Mouse (Mus musculus) CH12.LX (cell line): ENCODE measurements around the gene Lpar6. TPM values are rescaled to one million over a fixed set of nuclear protein-coding genes. Genes with fewer than 3 reads are reported as not detected.

ENCODE experiments used
- DNase-seq: peaks from one replicate; pipeline ENCODE4 v3.0.0-alpha.2; 2013; ENCODE audit errors: extremely low read depth
- H3K27ac ChIP-seq: 2 replicates; pipeline ENCODE4 v1.5.1; 2012; ENCODE audit warnings: low read depth, mild to moderate bottlenecking, control low read depth, moderate library complexity; ENCODE audit not compliant: insufficient read depth
- H3K27me3 ChIP-seq: replicated peaks from 2 replicates; pipeline ENCODE3; 2012; ENCODE audit warnings: inconsistent platforms
- H3K36me3 ChIP-seq, 2 experiments: replicated peaks in 1 of 2; 2 replicates each; pipeline versions ENCODE3 to v1.6.1; 2012; ENCODE audit warnings: inconsistent platforms in 1 of 2, low read length in 1 of 2, mild to moderate bottlenecking in 1 of 2, mixed read lengths in 1 of 2, moderate library complexity in 1 of 2; ENCODE audit not compliant: control insufficient read depth in 1 of 2, insufficient read depth in 1 of 2
- H3K4me1 ChIP-seq, 2 experiments: 2 replicates each; pipeline ENCODE4 v1.6.1; 2012; ENCODE audit warnings: inconsistent platforms in 1 of 2, moderate library complexity in 1 of 2; ENCODE audit not compliant: insufficient read depth in 2 of 2, control insufficient read depth in 1 of 2
- H3K4me2 ChIP-seq: 2 replicates; pipeline ENCODE4 v1.6.1; 2012; ENCODE audit warnings: low read depth, mild to moderate bottlenecking, control low read depth; ENCODE audit not compliant: poor library complexity, insufficient read depth, severe bottlenecking
- H3K4me3 ChIP-seq, 3 experiments: fragments of 150-350 bp in 1 of 3; sonication (generic) in 1 of 3; replicated peaks in 1 of 3; 2 replicates each; pipeline versions ENCODE3 to v1.5.1; 2011 to 2012; ENCODE audit warnings: low read depth in 2 of 3, low read length in 2 of 3, mild to moderate bottlenecking in 2 of 3, moderate library complexity in 2 of 3, control low read depth in 1 of 3, improper control_type of control experiment in 1 of 3, inconsistent platforms in 1 of 3, mixed read lengths in 1 of 3; ENCODE audit not compliant: poor library complexity in 1 of 3
- H3K79me2 ChIP-seq: replicated peaks from 2 replicates; pipeline ENCODE4 v1.6.1; 2012; ENCODE audit warnings: mild to moderate bottlenecking, moderate library complexity; ENCODE audit not compliant: control insufficient read depth, poor library complexity, insufficient read depth, severe bottlenecking; ENCODE audit errors: extremely low read depth
- H3K9ac ChIP-seq: 2 replicates; pipeline ENCODE4 v1.6.1; 2012; ENCODE audit warnings: low read depth, mild to moderate bottlenecking, control low read depth, moderate library complexity; ENCODE audit not compliant: insufficient read depth
- H3K9me3 ChIP-seq: replicated peaks from 2 replicates; pipeline ENCODE3; 2012; ENCODE audit warnings: low read length, inconsistent platforms, mixed read lengths
- CHD1 ChIP-seq: IDR thresholded peaks from 2 replicates; pipeline ENCODE4 v1.6.1; 2012; ENCODE audit warnings: low read depth, low read length, improper control_type of control experiment, inconsistent platforms
- CHD2 ChIP-seq: IDR thresholded peaks from 2 replicates; pipeline ENCODE4 v1.6.1; 2011; ENCODE audit warnings: low read length, improper control_type of control experiment
- E2F4 ChIP-seq: IDR thresholded peaks from 2 replicates; pipeline ENCODE4 v1.6.1; 2011; ENCODE audit warnings: low read depth, low read length, improper control_type of control experiment; ENCODE audit not compliant: insufficient replicate concordance
- ELF1 ChIP-seq: IDR thresholded peaks from 2 replicates; pipeline ENCODE4 v1.6.1; 2014; ENCODE audit warnings: low read depth, mild to moderate bottlenecking, inconsistent platforms, low read length, improper control_type of control experiment
- EP300 ChIP-seq: IDR thresholded peaks from 2 replicates; pipeline ENCODE4 v1.6.1; 2011; ENCODE audit warnings: low read length, improper control_type of control experiment
- ETS1 ChIP-seq: conservative IDR thresholded peaks from 2 replicates; pipeline ENCODE4 v1.6.1; 2012; ENCODE audit warnings: low read depth, mild to moderate bottlenecking, inconsistent platforms, low read length, improper control_type of control experiment, moderate library complexity
- GABPA ChIP-seq: IDR thresholded peaks from 2 replicates; pipeline ENCODE4 v1.6.1; 2012; ENCODE audit warnings: low read depth, low read length, improper control_type of control experiment, inconsistent platforms; ENCODE audit not compliant: insufficient replicate concordance
- JUN ChIP-seq: IDR thresholded peaks from 2 replicates; pipeline ENCODE4 v1.6.1; 2011; ENCODE audit warnings: low read depth, mild to moderate bottlenecking, low read length, improper control_type of control experiment, moderate library complexity; ENCODE audit not compliant: insufficient read depth
- MAZ ChIP-seq: IDR thresholded peaks from 2 replicates; pipeline ENCODE4 v1.6.1; 2012; ENCODE audit warnings: low read depth, mild to moderate bottlenecking, inconsistent platforms, low read length, improper control_type of control experiment, moderate library complexity
- MEF2A ChIP-seq: IDR thresholded peaks from 2 replicates; pipeline ENCODE4 v1.6.1; 2014; ENCODE audit warnings: low read depth, mild to moderate bottlenecking, inconsistent platforms, low read length, improper control_type of control experiment, borderline replicate concordance
- MXI1 ChIP-seq: IDR thresholded peaks from 2 replicates; pipeline ENCODE4 v1.6.1; 2011; ENCODE audit warnings: mild to moderate bottlenecking, low read depth, low read length, improper control_type of control experiment
- MYC ChIP-seq: IDR thresholded peaks from 2 replicates; pipeline ENCODE4 v1.6.1; 2011; ENCODE audit warnings: low read depth, mild to moderate bottlenecking, improper control_type of control experiment, low read length
- NELFE ChIP-seq: IDR thresholded peaks from 2 replicates; pipeline ENCODE4 v1.6.1; 2011; ENCODE audit warnings: low read depth, low read length, improper control_type of control experiment
- PAX5 ChIP-seq: IDR thresholded peaks from 2 replicates; pipeline ENCODE4 v1.6.1; 2012; ENCODE audit warnings: low read length, inconsistent platforms, mixed read lengths
- RAD21 ChIP-seq: IDR thresholded peaks from 2 replicates; pipeline ENCODE4 v1.6.1; 2011; ENCODE audit warnings: low read depth, mild to moderate bottlenecking, low read length, improper control_type of control experiment, moderate library complexity
- RCOR1 ChIP-seq: conservative IDR thresholded peaks from 2 replicates; pipeline ENCODE4 v1.6.1; 2012; ENCODE audit warnings: low read depth, mild to moderate bottlenecking, inconsistent platforms, low read length, improper control_type of control experiment
- SIN3A ChIP-seq: IDR thresholded peaks from 2 replicates; pipeline ENCODE4 v1.6.1; 2012; ENCODE audit warnings: low read length, improper control_type of control experiment, inconsistent platforms
- SMC3 ChIP-seq: IDR thresholded peaks from 2 replicates; pipeline ENCODE4 v1.6.1; 2011; ENCODE audit warnings: low read depth, low read length, improper control_type of control experiment
- TBP ChIP-seq: conservative IDR thresholded peaks from 2 replicates; pipeline ENCODE4 v1.6.1; 2011; ENCODE audit warnings: low read depth, low read length, improper control_type of control experiment
- TCF12 ChIP-seq: IDR thresholded peaks from 2 replicates; pipeline ENCODE4 v1.6.1; 2014; ENCODE audit warnings: low read depth, mild to moderate bottlenecking, inconsistent platforms, low read length, improper control_type of control experiment
- USF1 ChIP-seq: IDR thresholded peaks from 2 replicates; pipeline ENCODE4 v1.6.1; 2014; ENCODE audit warnings: low read depth, mild to moderate bottlenecking, inconsistent platforms, low read length, improper control_type of control experiment
- USF2 ChIP-seq: conservative IDR thresholded peaks from 2 replicates; pipeline ENCODE4 v1.6.1; 2011; ENCODE audit warnings: low read depth, low read length, improper control_type of control experiment
- ZC3H11A ChIP-seq: IDR thresholded peaks from 2 replicates; pipeline ENCODE4 v1.6.1; 2012; ENCODE audit warnings: low read depth, mild to moderate bottlenecking, inconsistent platforms, low read length, improper control_type of control experiment
- ZKSCAN1 ChIP-seq: IDR thresholded peaks from 2 replicates; pipeline ENCODE4 v1.6.1; 2012; ENCODE audit warnings: low read depth, inconsistent platforms, low read length, improper control_type of control experiment, borderline replicate concordance
- ZNF384 ChIP-seq: IDR thresholded peaks from 2 replicates; pipeline ENCODE4 v1.6.1; 2012; ENCODE audit warnings: low read depth, low read length, improper control_type of control experiment, inconsistent platforms
- dilution Hi-C: fragments of 300-500 bp; cut with MboI; formaldehyde crosslinking; loops from 2 replicates; pipeline ENCODE4 v1.14.3; 2020; ENCODE audit warnings: low sequenced_read_pairs; ENCODE audit not compliant: extremely low pct_unique_long_range_greater_than_20kb, extremely low pct_ligation_motif_present
- in situ Hi-C: fragments of 300-500 bp; cut with MboI; formaldehyde crosslinking; loops from 3 replicates; pipeline ENCODE4 v1.14.3; 2019; ENCODE audit warnings: low sequenced_read_pairs, low pct_ligation_motif_present, low pct_unique_long_range_greater_than_20kb, mixed read lengths
- polyA plus RNA-seq: library from polyadenylated mRNA; unstranded; fragments of >175 nt; gene quantifications from 2 replicates; pipeline ENCODE4 v1.2.1, GENCODE M21; 2012; ENCODE audit warnings: low read depth; ENCODE audit not compliant: insufficient read length
- total RNA-seq, 2 experiments: library from RNA; depleted of rRNA; stranded (reverse); fragments of 300-350 nt in 1 of 2; fragments of >200 nt in 1 of 2; gene quantifications; 2 replicates each; pipeline ENCODE4 v1.2.3; 2012 to 2014

Gene Lpar6
- total and polyA plus RNA-seq, 3 experiments, result 2.9 to 6.4 (median 3.2) TPM

DNA sequence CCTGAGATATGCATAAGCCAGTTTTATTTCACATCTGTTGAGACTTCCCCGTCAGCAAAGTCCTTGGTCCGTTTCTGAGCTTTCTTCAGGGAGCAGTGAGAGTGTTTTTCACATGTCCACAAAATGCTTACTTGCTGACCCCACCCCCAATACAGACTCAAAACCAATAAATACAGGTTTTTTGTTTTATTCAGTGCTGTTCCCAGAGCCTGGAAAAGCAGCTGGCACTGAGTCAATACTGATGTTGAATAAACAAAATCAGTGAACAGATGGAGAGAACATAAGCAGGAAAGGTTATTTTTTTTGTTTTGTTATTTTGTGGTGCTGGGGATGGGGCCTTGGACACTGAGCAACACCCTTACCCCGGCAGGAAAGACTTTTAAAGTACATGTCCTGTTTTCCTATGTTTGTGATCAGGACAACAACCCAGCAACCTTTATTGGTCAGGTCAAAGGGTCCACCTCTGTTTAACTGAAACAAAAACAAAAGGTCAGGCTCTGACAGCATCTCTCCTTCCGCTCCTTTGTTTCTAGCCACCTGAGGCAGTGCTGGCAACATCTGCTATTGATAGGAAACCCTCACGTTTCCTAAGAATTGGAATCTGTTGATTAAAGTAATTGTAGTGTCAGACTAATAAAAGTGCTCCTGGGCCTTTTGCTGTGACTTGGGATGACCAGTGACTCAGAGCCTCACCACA is 6.3 kb upstream of the Lpar6 start:
- peaks cover 0 to 5% of the 10 kb centered on the region in 2 experiments for H3K36me3 ChIP-seq
- H3K4me3 ChIP-seq, result no peak overlapping the region
- in situ Hi-C loops, result loop anchor here (10.0 kb wide), 2 partner anchors 57 to 97 kb away; no protein-coding TSS in a partner anchor
- no peak overlapping the region for H3K9ac ChIP-seq
- H3K27ac ChIP-seq, result no peak overlapping the region
- no peak for DNase-seq
- peaks cover 0 to 17% of the 10 kb centered on the region in 2 experiments; a peak in 2 of 4 replicates for H3K4me1 ChIP-seq
- H3K27me3 ChIP-seq, result no peaks in the 10 kb centered on the region
- no peak for TF ChIP-seq NELFE
- TF ChIP-seq USF2, result no peak
- TF ChIP-seq USF1, result no peak
- no peak for TF ChIP-seq MXI1
- TF ChIP-seq ELF1, result no peak
- no peak for TF ChIP-seq MEF2A
- no peak for TF ChIP-seq ZKSCAN1
- TF ChIP-seq RCOR1, result no peak
- no peak for TF ChIP-seq CHD1
- TF ChIP-seq TCF12, result no peak
- no peak for TF ChIP-seq ZNF384
- no peak for TF ChIP-seq JUN
- no peak for TF ChIP-seq E2F4
- no peak for TF ChIP-seq SMC3
- no peak for TF ChIP-seq MAZ
- no peak for TF ChIP-seq ETS1
- TF ChIP-seq PAX5, result no peak
- no peaks in the 10 kb centered on the region for H3K79me2 ChIP-seq
- H3K9me3 ChIP-seq, result peaks cover 2% of the 10 kb centered on the region
- no peak overlapping the region for H3K4me2 ChIP-seq
- dilution Hi-C loops, result no loop called here

DNA sequence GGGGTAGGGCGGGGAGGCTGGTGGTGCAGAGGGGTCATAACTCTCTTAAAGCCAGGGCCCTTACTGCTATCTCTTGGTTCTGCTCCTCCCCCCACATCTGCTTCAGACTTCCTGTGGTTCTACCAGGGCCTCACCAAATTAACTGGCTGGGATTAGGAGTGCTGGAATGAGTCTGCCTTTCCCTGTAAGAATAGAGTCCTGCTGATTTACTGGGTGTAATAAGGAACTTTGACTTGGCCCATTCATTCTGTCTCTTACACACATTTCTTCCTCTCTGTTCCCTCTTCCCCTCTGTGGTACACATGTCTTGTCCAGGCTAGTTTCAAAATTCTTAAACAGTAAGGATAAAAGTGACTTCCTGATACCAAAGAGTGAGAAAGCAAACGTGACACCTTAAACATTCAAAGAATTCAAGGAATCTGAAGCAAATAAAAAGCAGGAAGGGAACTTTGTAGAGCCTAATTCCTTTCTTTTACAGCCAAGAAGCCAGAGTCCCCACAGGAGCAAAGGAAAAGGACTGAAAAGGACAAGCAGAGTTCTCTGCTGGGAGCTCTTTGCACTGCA is 3.1 kb upstream of the Lpar6 start:
- TF ChIP-seq EP300, result no peak
- no peak for TF ChIP-seq TBP
- TF ChIP-seq RAD21, result no peak
- no peak for TF ChIP-seq ZC3H11A
- TF ChIP-seq CHD2, result no peak
- no peak for TF ChIP-seq USF1
- TF ChIP-seq MYC, result no peak
- no peak for TF ChIP-seq GABPA
- TF ChIP-seq MEF2A, result no peak
- no peak for TF ChIP-seq JUN
- no peak for TF ChIP-seq SIN3A
- no peak for TF ChIP-seq NELFE
- no peak for TF ChIP-seq ELF1
- TF ChIP-seq, all 38 proteins: peak for 0
- Histone ChIP-seq H3K4me1 (peaks cover 0 to 23% of the 10 kb centered on the region in 2 experiments; a peak in 2 of 4 replicates), H3K27me3 (no peaks in the 10 kb centered on the region), H3K4me3 (no peak overlapping the region), H3K27ac (no peak overlapping the region), H3K36me3 (peaks cover 0 to 5% of the 10 kb centered on the region in 2 experiments), H3K9ac (no peak overlapping the region), H3K4me2 (no peak overlapping the region), H3K79me2 (peaks cover 3% of the 10 kb centered on the region), H3K9me3 (peaks cover 2% of the 10 kb centered on the region)
- no peak for DNase-seq
- dilution Hi-C loops (no loop called here), in situ Hi-C loops (loop anchor here (10.0 kb wide), 2 partner anchors 60 to 100 kb away; no protein-coding TSS in a partner anchor)
